Mouse (Mus musculus): Measurements from ENCODE around the gene Lrrc38. TPM values are rescaled to one million over a fixed set of nuclear protein-coding genes. Genes with fewer than 3 reads are reported as not detected.

Lrrc38 gene
- polyA plus RNA-seq (2012; rRNA removed; ENCODE audit: low replicate concordance): not detected in 2 replicates

GRCm38 (mm10) chr4:143349484-143349906 lies at the start of gene Lrrc38:
Gene Lrrc38, plus strand, starts transcription at chr4:143349757.

GRCm38 (mm10) chr4:143394181-143394580 lies 44.6 kb downstream of the Lrrc38 start, which contains the start of gene Pramel1:
Gene Pramel1, plus strand, starts transcription at chr4:143394428.

GRCm38 (mm10) chr4:143412219-143413092 lies 62.9 kb downstream of the Lrrc38 start, which contains the start of gene Pramef8:
Gene Pramef8, plus strand, starts transcription at chr4:143412426.

Other genes starting within 250 kb of the Lrrc38 start
- 7.8 and 14.3 TPM in 2 replicates for gene Prdm2, start 136.8 kb upstream of the Lrrc38 start, polyA plus RNA-seq (2012; rRNA removed; ENCODE audit: low replicate concordance)
- gene Pdpn, start 50.2 kb upstream of the Lrrc38 start, polyA plus RNA-seq (2012; rRNA removed; ENCODE audit: low replicate concordance): 7.9 and 9.5 TPM in 2 replicates
- not detected in 2 replicates for gene Pramel1, start 44.7 kb downstream of the Lrrc38 start, polyA plus RNA-seq (2012; rRNA removed; ENCODE audit: low replicate concordance)
- gene Pramef8, start 62.7 kb downstream of the Lrrc38 start, polyA plus RNA-seq (2012; rRNA removed; ENCODE audit: low replicate concordance): 8.0 and 10.8 TPM in 2 replicates
- not detected in 2 replicates for gene Oog4, start 100.6 kb downstream of the Lrrc38 start, polyA plus RNA-seq (2012; rRNA removed; ENCODE audit: low replicate concordance)
- gene Gm13043, start 161.6 kb downstream of the Lrrc38 start, polyA plus RNA-seq (2012; rRNA removed; ENCODE audit: low replicate concordance): not detected in 2 replicates
- not detected in 2 replicates for gene Gm13040, start 186.2 kb downstream of the Lrrc38 start, polyA plus RNA-seq (2012; rRNA removed; ENCODE audit: low replicate concordance)
- gene BC080695, start 201.9 kb downstream of the Lrrc38 start, polyA plus RNA-seq (2012; rRNA removed; ENCODE audit: low replicate concordance): not detected in 2 replicates
- gene Gm13057, start 202.0 kb downstream of the Lrrc38 start, polyA plus RNA-seq (2012; rRNA removed; ENCODE audit: low replicate concordance): not detected in 2 replicates